Comparison of ENCODE assay signal across 1 mouse cellular context in genomic region chr13:23586940-23587225, GRCm38 (mm10).
TF ChIP-seq lines count a peak whose summit lies in the region.

No protein-coding gene starts in this region.

TF ChIP-seq in MEL, 35 proteins besides CTCF, POLR2A, EP300 and RAD21 (continued from another document):
- no peak for TF ChIP-seq KAT2A (conservative IDR thresholded peaks at IDR 0.05; ENCODE audit: low read depth, low read length)
- TF ChIP-seq CHD2 (IDR thresholded peaks at IDR 0.05; ENCODE audit: low read length): no peak
- no peak for TF ChIP-seq ZNF384 (IDR thresholded peaks at IDR 0.05; ENCODE audit: low read depth, low read length)
- no peak for TF ChIP-seq USF1 (IDR thresholded peaks at IDR 0.05; ENCODE audit: low read depth, low read length)
- TF ChIP-seq TAL1 (IDR thresholded peaks at IDR 0.05; ENCODE audit: low read length): no peak
- no peak for TF ChIP-seq MYC (IDR thresholded peaks at IDR 0.05; ENCODE audit: low read depth, low read length)
- no peak for TF ChIP-seq MAFK (IDR thresholded peaks at IDR 0.05; ENCODE audit: borderline replicate concordance, low read depth, low read length)
- TF ChIP-seq HCFC1 (IDR thresholded peaks at IDR 0.05; ENCODE audit: low read depth, low read length): no peak
- no peak for TF ChIP-seq MAX (IDR thresholded peaks at IDR 0.05; ENCODE audit: low read length)
- TF ChIP-seq E2F4 (IDR thresholded peaks at IDR 0.05; ENCODE audit: borderline replicate concordance, low read depth, low read length): no peak
- TF ChIP-seq TBP (IDR thresholded peaks at IDR 0.05; ENCODE audit: low read depth, low read length): no peak
